Mouse (Mus musculus) adrenal gland, postnatal 10 days (tissue): Measurements from ENCODE around the gene Pou2f3. TPM values are rescaled to one million over a fixed set of nuclear protein-coding genes. Genes with fewer than 3 reads are reported as not detected.

ENCODE experiments used
- DNase-seq: peaks from one replicate; pipeline ENCODE4 v3.0.0; 2021; ENCODE audit warnings: mixed read lengths
- total RNA-seq, 2 experiments: library from RNA; stranded (reverse); gene quantifications; 2 replicates each; pipeline ENCODE4 v1.2.3; 2021

Pou2f3 gene
- total RNA-seq, 2 experiments from 2014 or later: not detected

GRCm38 (mm10) chr9:43108081-43108480, 102.1 kb downstream of the Pou2f3 start:
- DNase-seq: no peak

GRCm38 (mm10) chr9:43107555-43107954, 102.6 kb downstream of the Pou2f3 start:
- no peak for DNase-seq

GRCm38 (mm10) chr9:43107187-43107517, 103.0 kb downstream of the Pou2f3 start, which contains the start of gene Arhgef12:
Gene Arhgef12, minus strand, starts transcription at chr9:43107239.
- DNase-seq: peak; percentile 67

- peak; percentile 62 for DNase-seq
These were observed 103.6 kb downstream of the Pou2f3 start for GRCm38 (mm10) chr9:43106426-43107186.

DNA sequence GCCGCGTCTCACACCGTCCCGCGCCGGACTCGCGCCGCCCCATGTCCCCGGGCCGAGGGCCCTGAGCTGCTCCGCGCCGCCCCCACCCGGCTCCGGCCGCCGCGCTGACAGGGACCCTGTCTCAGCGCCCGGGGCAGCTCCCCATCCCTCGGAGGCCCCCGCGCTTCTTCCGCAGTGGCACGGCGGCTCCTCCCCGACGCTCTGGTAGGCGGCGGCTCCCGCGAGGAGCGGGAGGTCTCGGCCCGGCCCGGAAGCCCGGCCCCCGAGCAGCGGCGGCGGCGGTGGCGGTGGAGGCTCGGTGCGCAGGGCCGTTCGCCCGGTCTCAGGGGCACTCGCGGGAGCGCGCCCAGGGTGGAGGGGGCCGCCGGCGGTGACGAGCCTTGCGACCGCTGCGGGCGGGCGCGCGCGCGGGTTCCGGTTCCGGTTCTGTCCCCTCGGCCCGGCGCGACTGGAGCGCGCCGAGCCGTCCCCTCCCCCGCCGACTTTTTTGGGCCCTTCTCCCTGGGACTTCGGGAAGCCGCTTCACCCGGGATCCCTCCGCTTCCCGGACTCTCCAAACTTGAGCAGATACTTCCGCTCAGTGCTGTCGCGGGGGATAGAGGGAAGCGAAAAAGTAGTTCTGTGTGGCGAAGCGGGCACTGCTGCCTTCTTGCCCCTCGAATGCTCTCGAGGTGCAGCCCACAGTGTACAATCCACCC, 104.4 kb downstream of the Pou2f3 start:
- peak; percentile 97 for DNase-seq

DNA sequence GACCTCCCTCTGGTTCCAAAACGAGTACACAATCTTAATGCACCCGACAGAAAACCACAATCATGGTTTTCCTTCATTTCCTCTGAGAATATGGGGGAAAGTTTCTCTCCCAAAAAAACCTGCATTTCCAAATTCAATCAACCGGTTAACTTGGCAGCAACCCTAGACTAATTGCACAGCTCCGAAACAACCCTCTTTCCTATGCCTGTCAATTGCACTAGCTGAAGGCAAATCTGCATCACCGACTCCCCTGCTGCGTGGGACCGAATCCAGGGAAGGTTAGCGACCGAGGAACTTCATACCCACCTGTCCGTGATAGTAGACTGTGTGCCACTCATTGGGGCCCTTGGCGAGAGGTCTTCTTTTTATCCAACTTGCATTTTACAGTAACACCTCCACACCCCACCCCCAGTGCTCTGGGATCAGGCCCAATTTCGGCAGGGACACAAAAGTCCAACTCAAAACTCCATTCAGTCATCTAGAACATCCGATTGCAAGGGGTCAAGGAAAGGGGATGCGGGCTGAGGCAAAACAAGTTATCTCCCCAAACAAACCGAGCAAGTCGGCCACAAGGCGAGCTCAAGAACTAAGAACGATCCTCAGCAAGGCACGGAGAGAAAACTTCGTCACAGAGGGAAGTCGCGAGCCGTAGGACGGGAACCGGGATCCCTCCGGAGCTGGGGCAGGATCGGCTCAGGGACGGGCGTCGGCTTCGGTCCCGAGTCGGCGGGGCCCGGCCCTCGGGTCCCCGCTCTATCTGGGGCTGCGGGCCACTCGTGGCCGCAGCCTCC, 105.1 kb downstream of the Pou2f3 start:
- DNase-seq: peak; percentile 60

- DNase-seq: peak; percentile 49
These were observed 105.7 kb downstream of the Pou2f3 start for GRCm38 (mm10) chr9:43104526-43104872.

DNA sequence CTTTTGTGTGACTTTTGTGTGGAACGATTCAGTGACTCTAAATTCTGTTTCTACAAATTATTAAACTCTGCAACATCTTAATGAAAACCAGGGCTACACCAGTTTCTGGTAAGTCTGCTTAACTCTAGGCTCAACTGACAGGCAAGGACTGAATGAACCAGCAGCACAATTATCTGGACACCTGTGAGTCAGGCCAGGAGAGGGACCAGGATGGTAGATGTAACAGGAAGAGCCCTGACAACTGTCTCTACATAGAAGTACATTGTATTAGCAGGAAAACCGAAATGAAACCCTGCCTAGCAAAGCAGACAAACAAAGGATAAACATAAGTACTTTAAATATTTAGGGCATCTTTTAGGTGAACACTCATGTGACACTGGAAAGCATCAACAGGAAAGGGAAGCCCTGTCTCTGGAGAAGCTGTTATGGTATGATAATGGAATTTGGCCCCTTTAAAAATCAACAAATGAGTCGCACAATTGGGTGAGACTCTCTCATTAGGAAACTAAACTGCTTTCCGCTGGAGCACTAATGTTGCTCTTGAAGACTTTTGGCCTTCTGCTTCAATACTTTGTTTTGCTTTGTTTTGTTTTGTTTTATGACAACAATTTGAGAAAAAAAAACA, 106.4 kb downstream of the Pou2f3 start:
- no peak for DNase-seq

DNA sequence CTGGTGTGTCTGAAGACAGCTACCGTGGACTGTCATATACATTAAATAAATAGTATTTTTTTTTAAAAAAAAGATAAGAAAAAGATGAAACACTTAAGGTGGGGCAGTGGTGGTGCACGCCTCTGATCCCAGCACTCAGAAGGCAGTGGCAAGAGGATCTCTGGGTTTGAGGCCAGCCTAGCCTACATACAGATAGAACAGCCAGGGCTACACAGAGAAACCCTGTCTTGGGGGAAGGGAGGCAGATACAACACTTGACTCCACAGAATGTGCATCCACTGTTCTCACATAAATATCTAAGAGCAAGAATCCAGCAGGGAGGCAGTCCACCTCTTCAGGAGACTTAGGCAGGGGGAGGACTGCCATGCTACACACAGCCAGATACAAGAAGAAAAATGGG, 107.2 kb downstream of the Pou2f3 start:
- no peak for DNase-seq

GRCm38 (mm10) chr9:43101936-43102595, 108.1 kb downstream of the Pou2f3 start:
- no peak for DNase-seq

- peak; percentile 4 for DNase-seq
These were observed 111.2 kb downstream of the Pou2f3 start for GRCm38 (mm10) chr9:43098922-43099321.

- DNase-seq: no peak
These were observed 112.2 kb downstream of the Pou2f3 start for GRCm38 (mm10) chr9:43097801-43098557.

- no peak for DNase-seq
These were observed 113.8 kb downstream of the Pou2f3 start for GRCm38 (mm10) chr9:43096337-43096736.

DNA sequence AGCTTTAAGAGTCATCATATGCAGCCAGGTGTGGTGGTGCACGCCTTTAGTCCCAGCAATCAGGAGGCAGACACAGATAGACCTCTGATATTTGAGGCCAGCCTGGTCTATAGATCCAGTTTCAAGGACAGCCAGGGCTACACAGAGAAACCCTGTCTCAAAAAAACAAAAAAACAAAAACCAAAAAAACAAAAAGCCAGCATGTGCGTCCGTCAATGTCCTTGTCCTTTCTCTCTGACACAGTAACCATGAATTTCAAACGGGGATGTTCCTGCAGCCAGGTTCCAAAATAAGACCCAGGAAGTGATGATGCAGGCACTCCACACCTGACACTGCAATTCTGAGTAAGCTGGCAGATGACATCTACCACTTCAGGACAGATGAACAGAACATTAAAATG, 115.3 kb downstream of the Pou2f3 start:
- DNase-seq: no peak

- DNase-seq: no peak
These were observed 116.4 kb downstream of the Pou2f3 start for GRCm38 (mm10) chr9:43093803-43094202.

- no peak for DNase-seq
These were observed 124.4 kb downstream of the Pou2f3 start for GRCm38 (mm10) chr9:43085686-43086285.

DNA sequence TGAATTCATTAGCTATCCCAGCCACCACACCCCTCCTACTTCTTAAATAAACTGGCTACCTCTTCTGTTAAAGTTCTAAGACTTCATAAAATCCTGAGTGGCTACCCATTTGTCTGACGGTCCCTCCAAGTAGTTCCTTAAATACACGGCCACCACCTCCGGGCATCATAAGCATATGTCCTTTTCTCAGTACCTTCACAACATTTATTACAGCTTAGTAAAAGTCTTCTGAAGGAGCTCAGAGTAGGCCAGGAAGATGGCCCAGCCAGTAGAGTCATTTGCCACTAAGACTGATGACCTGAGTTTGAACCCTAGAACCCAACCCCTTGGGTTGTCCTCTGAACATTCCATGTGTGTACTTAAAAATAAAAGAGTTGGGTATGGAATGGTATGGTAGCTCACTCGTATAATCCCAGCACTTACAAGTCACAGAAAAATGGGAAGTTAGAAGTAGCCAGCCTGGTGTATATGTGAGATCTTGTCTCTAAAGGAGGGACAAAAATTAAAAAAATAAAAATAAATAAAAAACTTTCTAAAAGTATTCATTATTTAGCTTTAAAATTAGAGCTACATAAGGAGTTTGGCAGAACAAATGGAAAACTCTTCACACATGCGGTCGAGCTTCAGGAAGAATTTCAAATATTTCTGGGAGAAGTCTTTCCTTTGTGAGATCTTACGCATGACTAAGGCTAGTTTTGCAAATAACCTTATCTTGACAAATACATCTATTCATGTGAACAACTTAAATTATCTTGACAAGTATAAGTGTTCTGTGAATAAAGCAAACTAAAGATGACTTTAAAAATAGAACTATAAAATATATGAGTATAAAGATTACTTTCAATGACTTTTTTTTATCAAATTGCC, 125.4 kb downstream of the Pou2f3 start:
- DNase-seq: no peak

GRCm38 (mm10) chr9:43083441-43084055, 126.6 kb downstream of the Pou2f3 start:
- DNase-seq: no peak

DNA sequence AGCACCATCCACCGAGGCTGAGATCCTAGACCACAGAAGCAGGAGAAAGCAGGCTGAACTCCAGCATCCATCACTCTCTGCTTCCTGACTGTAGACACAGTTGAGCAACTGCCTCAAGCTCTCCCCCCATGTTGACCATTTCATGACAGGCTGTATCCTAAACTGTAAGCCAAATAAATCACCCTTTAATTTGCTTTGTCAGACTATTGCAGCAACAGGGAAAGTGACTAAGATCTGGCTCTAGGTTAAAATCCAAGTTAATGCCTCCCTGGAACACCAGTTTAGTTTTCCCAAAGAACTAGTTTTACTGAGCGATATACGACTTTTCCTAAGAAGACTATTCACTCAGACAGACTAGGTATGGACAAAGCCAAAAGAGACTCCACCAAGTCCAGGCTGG, 131.5 kb downstream of the Pou2f3 start:
- DNase-seq: no peak
